Mouse (Mus musculus): ENCODE measurements around the gene Chmp4b. TPM values are rescaled to one million over a fixed set of nuclear protein-coding genes. Genes with fewer than 3 reads are reported as not detected.

The Chmp4b gene
- total and polyA plus RNA-seq, 3 experiments, result 118 to 196 TPM; not detected in 1

DNA sequence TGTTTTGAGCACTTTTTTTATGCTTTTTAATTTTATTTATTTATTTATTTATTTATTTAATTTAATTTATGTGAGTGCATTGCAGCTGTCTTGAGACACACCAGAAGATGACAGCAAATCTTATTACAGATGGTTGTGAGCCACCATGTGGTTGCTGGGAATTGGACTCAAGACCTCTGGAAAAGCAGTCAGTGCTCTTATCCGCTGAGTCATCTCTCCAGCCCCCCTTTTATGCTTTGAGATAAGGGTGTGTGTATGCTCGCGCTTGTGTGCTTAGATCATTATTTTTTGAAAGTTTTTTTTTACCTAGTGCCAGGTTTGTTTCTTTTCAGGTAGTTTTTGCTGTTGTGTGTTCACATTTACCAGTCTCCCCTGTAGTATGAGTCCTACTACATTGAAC lies 27.5 kb downstream of the Chmp4b start:
- DNase-seq (ENCODE audit: low read depth, low spot score), result no peak
- TF ChIP-seq TCF12 (IDR thresholded peaks at IDR 0.05; ENCODE audit: low read depth, low read length) (no peak), SMC3 (IDR thresholded peaks at IDR 0.05; ENCODE audit: low read depth, low read length) (no peak), HCFC1 (IDR thresholded peaks at IDR 0.05; ENCODE audit: low read depth, low read length) (no peak), CHD1 (IDR thresholded peaks at IDR 0.05; ENCODE audit: low read depth, low read length) (no peak), ELF1 (IDR thresholded peaks at IDR 0.05; ENCODE audit: low read depth, low read length) (no peak), MXI1 (IDR thresholded peaks at IDR 0.05; ENCODE audit: low read depth, low read length) (no peak), MEF2A (IDR thresholded peaks at IDR 0.05; ENCODE audit: extremely low read depth, insufficient replicate concordance, low read depth, low read length, poor library complexity, severe bottlenecking) (no peak), ZNF384 (IDR thresholded peaks at IDR 0.05; ENCODE audit: low read depth, low read length) (0 out of 2 replicates have a peak, but pooled peaks have one; percentile 28), RCOR1 (IDR thresholded peaks at IDR 0.05; ENCODE audit: low read depth, low read length) (no peak), GATA1 (IDR thresholded peaks at IDR 0.05; ENCODE audit: low read depth, low read length) (peak; percentile 51; the same call in 1 of the 2 replicates)
- Histone ChIP-seq H3K4me1 (ENCODE audit: control insufficient read depth in 1 of 2, insufficient read depth in 2 of 2, low read length in 2 of 2) (peaks cover 6 to 11% of the 10 kb centered on the region in 2 experiments), H3K4me3 (ENCODE audit: control insufficient read depth in 1 of 2, insufficient read depth in 1 of 2, low read depth in 2 of 2, low read length in 2 of 2) (no peak overlapping the region), H3K27me3 (ENCODE audit: control insufficient read depth in 1 of 2, insufficient read depth in 2 of 2, low read length in 2 of 2) (no peaks in the 10 kb centered on the region), H3K9me3 (replicated peaks; ENCODE audit: insufficient read depth, low read length) (no peaks in the 10 kb centered on the region), H3K27ac (ENCODE audit: control insufficient read depth, low read depth, low read length) (no peak overlapping the region), H3K79me2 (ENCODE audit: control insufficient read depth, insufficient read depth, low read length, poor library complexity) (peaks cover 24% of the 10 kb centered on the region), H3K36me3 (ENCODE audit: control insufficient read depth in 1 of 2, insufficient read depth in 2 of 2, low read length in 2 of 2) (peaks cover 0 to 23% of the 10 kb centered on the region in 2 experiments; a peak in 2 of 4 replicates), H3K9ac (ENCODE audit: control insufficient read depth, low read depth, low read length, poor library complexity, severe bottlenecking) (no peak overlapping the region)

DNA sequence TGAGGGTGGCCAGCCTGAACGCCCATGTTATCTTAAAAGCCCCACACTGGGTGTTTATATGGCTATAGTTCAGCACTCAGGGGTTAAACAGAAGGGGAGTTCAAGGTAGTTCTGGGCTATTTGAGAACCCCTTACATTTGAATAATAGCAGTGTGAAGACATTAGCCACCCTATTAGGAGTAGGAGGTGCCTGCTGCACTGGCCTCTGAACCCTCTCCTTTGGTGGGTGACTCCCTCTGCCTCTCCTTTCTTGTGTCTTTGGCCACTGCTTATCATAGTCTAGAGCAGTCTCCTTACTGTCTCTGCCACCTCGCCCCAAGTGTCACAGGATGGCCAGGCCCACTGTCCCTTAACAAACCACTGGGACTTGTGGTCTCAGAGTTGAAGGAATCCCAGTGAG lies 28.8 kb downstream of the Chmp4b start:
- peaks cover 22% of the 10 kb centered on the region for H3K79me2 ChIP-seq (ENCODE audit: control insufficient read depth, insufficient read depth, low read length, poor library complexity)
- H3K4me1 ChIP-seq (ENCODE audit: control insufficient read depth in 1 of 2, insufficient read depth in 2 of 2, low read length in 2 of 2), result peaks cover 6 to 11% of the 10 kb centered on the region in 2 experiments
- TF ChIP-seq MEF2A (IDR thresholded peaks at IDR 0.05; ENCODE audit: extremely low read depth, insufficient replicate concordance, low read depth, low read length, poor library complexity, severe bottlenecking), result no peak
- no peak for TF ChIP-seq KAT2A (conservative IDR thresholded peaks at IDR 0.05; ENCODE audit: low read depth, low read length)
- no peak for TF ChIP-seq BHLHE40 (IDR thresholded peaks at IDR 0.05; ENCODE audit: borderline replicate concordance, low read depth, low read length)
- no peak for TF ChIP-seq MAFK (IDR thresholded peaks at IDR 0.05; ENCODE audit: borderline replicate concordance, low read depth, low read length)
- no peak for TF ChIP-seq MAX (IDR thresholded peaks at IDR 0.05; ENCODE audit: low read length)
- no peak for TF ChIP-seq ZNF384 (IDR thresholded peaks at IDR 0.05; ENCODE audit: low read depth, low read length)
- no peak for TF ChIP-seq ZMIZ1 (IDR thresholded peaks at IDR 0.05; ENCODE audit: low read depth, low read length)
- no peak for TF ChIP-seq ELF1 (IDR thresholded peaks at IDR 0.05; ENCODE audit: low read depth, low read length)
- H3K9me3 ChIP-seq (replicated peaks; ENCODE audit: insufficient read depth, low read length), result no peaks in the 10 kb centered on the region
- no peaks in the 10 kb centered on the region for H3K27me3 ChIP-seq (ENCODE audit: control insufficient read depth in 1 of 2, insufficient read depth in 2 of 2, low read length in 2 of 2)
- no peak for DNase-seq (ENCODE audit: low read depth, low spot score)
- no peak overlapping the region for H3K4me3 ChIP-seq (ENCODE audit: control insufficient read depth in 1 of 2, insufficient read depth in 1 of 2, low read depth in 2 of 2, low read length in 2 of 2)
- peaks cover 0 to 23% of the 10 kb centered on the region in 2 experiments; a peak in 3 of 4 replicates for H3K36me3 ChIP-seq (ENCODE audit: control insufficient read depth in 1 of 2, insufficient read depth in 2 of 2, low read length in 2 of 2)
- no peak overlapping the region for H3K27ac ChIP-seq (ENCODE audit: control insufficient read depth, low read depth, low read length)
- no peak overlapping the region for H3K9ac ChIP-seq (ENCODE audit: control insufficient read depth, low read depth, low read length, poor library complexity, severe bottlenecking)
